Mouse (Mus musculus) C2C12 (cell line): Measurements from ENCODE around the gene Plcxd1. TPM values are rescaled to one million over a fixed set of nuclear protein-coding genes. Genes with fewer than 3 reads are reported as not detected.
"Not testable (repeated sequence)": the region's sequence is repeated elsewhere in the genome, so short reads cannot be mapped to it uniquely, and the experiment has no call there.

Experiments
- H3K27me3 ChIP-seq: one replicate; pipeline ENCODE4 v1.6.1; 2011; ENCODE audit not compliant: control insufficient read depth, insufficient read depth, insufficient read length
- H3K36me3 ChIP-seq: one replicate; pipeline ENCODE4 v1.6.1; 2011; ENCODE audit not compliant: control insufficient read depth, insufficient read depth
- H3K4me3 ChIP-seq: one replicate; pipeline ENCODE4 v1.5.1; 2011; ENCODE audit warnings: mild to moderate bottlenecking, control low read depth; ENCODE audit not compliant: poor library complexity, insufficient read depth, severe bottlenecking
- H3K79me2 ChIP-seq: one replicate; pipeline ENCODE4 v1.6.1; 2011; ENCODE audit not compliant: control insufficient read depth, insufficient read depth
- H3K79me3 ChIP-seq: one replicate; pipeline ENCODE4 v1.6.1; 2011; ENCODE audit warnings: low read depth, control low read depth
- H3ac ChIP-seq: one replicate; pipeline ENCODE3; 2011; ENCODE audit warnings: low read depth; ENCODE audit not compliant: control insufficient read depth, insufficient read length
- CEBPB ChIP-seq: IDR thresholded peaks from one replicate; pipeline ENCODE4 v1.6.1; 2011; ENCODE audit warnings: low read depth, mild to moderate bottlenecking, control low read depth, moderate library complexity
- CTCF ChIP-seq: IDR thresholded peaks from one replicate; pipeline ENCODE4 v1.5.1; 2011; ENCODE audit not compliant: control insufficient read depth, insufficient read depth, insufficient read length
- FOSL1 ChIP-seq: IDR thresholded peaks from one replicate; pipeline ENCODE4 v1.8.0; 2011; ENCODE audit warnings: mild to moderate bottlenecking, low read length; ENCODE audit not compliant: poor library complexity, insufficient read depth, severe bottlenecking
- MAX ChIP-seq: IDR thresholded peaks from one replicate; pipeline ENCODE4 v1.6.1; 2011; ENCODE audit warnings: mild to moderate bottlenecking, control low read depth
- MYOD1 ChIP-seq: IDR thresholded peaks from one replicate; pipeline ENCODE4 v1.6.1; 2011; ENCODE audit warnings: low read depth; ENCODE audit not compliant: control insufficient read depth, insufficient read length
- MYOG ChIP-seq: IDR thresholded peaks from one replicate; pipeline ENCODE4 v1.6.1; 2011; ENCODE audit not compliant: control insufficient read depth, insufficient read length; ENCODE audit errors: extremely low read depth
- USF1 ChIP-seq: IDR thresholded peaks from one replicate; pipeline ENCODE4 v1.6.1; 2011; ENCODE audit warnings: low read depth, mild to moderate bottlenecking, control low read depth, moderate library complexity
- polyA plus RNA-seq: library from polyadenylated mRNA; unstranded; fragments of >200 nt; fragmentation: generic; extraction: Trizol; gene quantifications from one replicate; pipeline ENCODE4 v1.2.1, GENCODE M21; 2012; ENCODE audit warnings: missing spikeins

The Plcxd1 gene
- polyA plus RNA-seq, 1 experiment: 0.78 TPM

GRCm38 (mm10) chr5:110106140-110106871 is 6.5 kb downstream of the Plcxd1 start:
- peak overlapping the region; percentile 76 for H3K4me3 ChIP-seq
- peaks cover 36% of the 10 kb centered on the region for H3K36me3 ChIP-seq
- H3ac ChIP-seq: peak overlapping the region; percentile 61
- peaks cover 32% of the 10 kb centered on the region for H3K79me2 ChIP-seq
- peaks cover 19% of the 10 kb centered on the region for H3K79me3 ChIP-seq
- H3K27me3 ChIP-seq: no peaks in the 10 kb centered on the region
- no peak for TF ChIP-seq USF1
- TF ChIP-seq MYOD1: no peak
- no peak for TF ChIP-seq FOSL1

DNA sequence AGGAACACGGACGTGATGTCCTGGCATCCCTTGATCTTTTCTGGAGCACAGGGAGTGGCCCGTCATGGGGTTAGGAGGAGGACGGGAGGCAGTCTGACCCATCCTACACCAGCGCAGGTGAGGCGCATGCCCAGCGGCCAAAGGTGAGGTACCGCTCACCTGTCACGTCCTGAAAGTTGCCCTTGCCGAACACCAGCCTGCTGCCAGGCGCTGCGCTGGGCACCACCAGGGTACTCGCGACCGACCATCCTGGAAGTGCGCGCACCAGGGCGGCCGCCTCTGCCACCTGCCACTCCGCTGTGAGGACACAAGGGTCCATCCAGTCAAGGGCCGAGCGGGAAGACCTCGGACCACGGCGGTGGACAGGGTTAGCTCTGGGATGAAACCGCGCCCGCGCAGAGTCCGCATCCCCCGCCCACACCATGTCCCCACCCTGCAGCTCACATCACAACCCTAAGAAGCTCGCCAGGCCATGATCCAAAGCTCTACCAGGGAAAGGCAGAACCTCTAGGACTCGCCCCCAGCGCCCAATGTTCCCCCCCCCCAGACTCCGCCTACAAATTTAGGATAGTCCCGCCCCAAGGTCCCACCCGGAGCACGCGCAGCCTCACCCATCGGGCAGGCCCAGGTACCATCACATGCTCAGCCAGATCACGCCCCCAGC is 7.3 kb downstream of the Plcxd1 start:
- no peak for TF ChIP-seq USF1
- no peak for TF ChIP-seq MYOD1
- TF ChIP-seq FOSL1: no peak
- TF ChIP-seq CEBPB: no peak
- TF ChIP-seq CTCF: no peak
- TF ChIP-seq MYOG: no peak
- no peak for TF ChIP-seq MAX
- Histone ChIP-seq H3K27me3 (no peaks in the 10 kb centered on the region), H3K79me2 (peaks cover 32% of the 10 kb centered on the region), H3K4me3 (peak overlapping the region; percentile 76), H3K79me3 (peaks cover 19% of the 10 kb centered on the region), H3K36me3 (peaks cover 36% of the 10 kb centered on the region), H3ac (peak overlapping the region; percentile 61)

- peaks cover 32% of the 10 kb centered on the region for H3K79me2 ChIP-seq
- TF ChIP-seq MYOG (no peak), FOSL1 (no peak), MAX (peak; percentile 39), CTCF (no peak)
- H3K79me3 ChIP-seq: peaks cover 19% of the 10 kb centered on the region
- peaks cover 36% of the 10 kb centered on the region for H3K36me3 ChIP-seq
- peak within 1 kb of the TSS; percentile 76 for H3K4me3 ChIP-seq
- H3ac ChIP-seq: peak within 1 kb of the TSS; percentile 65
- H3K27me3 ChIP-seq: no peaks in the 10 kb centered on the region
Measured at GRCm38 (mm10) chr5:110107581-110108304, 8.0 kb downstream of the Plcxd1 start, which contains the start of gene Gtpbp6. Gtpbp6 (minus strand) TSS chr5:110108197.

- peaks cover 19% of the 10 kb centered on the region for H3K79me3 ChIP-seq
- no peak overlapping the region for H3ac ChIP-seq
- H3K79me2 ChIP-seq: peaks cover 32% of the 10 kb centered on the region
- peaks cover 31% of the 10 kb centered on the region for H3K36me3 ChIP-seq
- no peaks in the 10 kb centered on the region for H3K27me3 ChIP-seq
- TF ChIP-seq FOSL1: no peak
- TF ChIP-seq MYOG: no peak
- TF ChIP-seq CTCF: no peak
- no peak for TF ChIP-seq CEBPB
- no peak for TF ChIP-seq MYOD1
- TF ChIP-seq USF1: no peak
- TF ChIP-seq MAX: no peak
- peak overlapping the region; percentile 76 for H3K4me3 ChIP-seq
Measured at GRCm38 (mm10) chr5:110108305-110108628, 8.5 kb downstream of the Plcxd1 start.

GRCm38 (mm10) chr5:110109991-110110441 is 10.2 kb downstream of the Plcxd1 start, which contains the start of gene Zfp605:
Zfp605 (plus strand) TSS chr5:110110092.
- Histone ChIP-seq H3K79me3 (peaks cover 19% of the 10 kb centered on the region), H3K4me3 (peak within 1 kb of the TSS; percentile 34), H3ac (peak within 1 kb of the TSS; percentile 43), H3K27me3 (no peaks in the 10 kb centered on the region), H3K79me2 (peaks cover 24% of the 10 kb centered on the region), H3K36me3 (peaks cover 16% of the 10 kb centered on the region)
- TF ChIP-seq MYOD1 (peak; percentile 52), FOSL1 (no peak)

DNA sequence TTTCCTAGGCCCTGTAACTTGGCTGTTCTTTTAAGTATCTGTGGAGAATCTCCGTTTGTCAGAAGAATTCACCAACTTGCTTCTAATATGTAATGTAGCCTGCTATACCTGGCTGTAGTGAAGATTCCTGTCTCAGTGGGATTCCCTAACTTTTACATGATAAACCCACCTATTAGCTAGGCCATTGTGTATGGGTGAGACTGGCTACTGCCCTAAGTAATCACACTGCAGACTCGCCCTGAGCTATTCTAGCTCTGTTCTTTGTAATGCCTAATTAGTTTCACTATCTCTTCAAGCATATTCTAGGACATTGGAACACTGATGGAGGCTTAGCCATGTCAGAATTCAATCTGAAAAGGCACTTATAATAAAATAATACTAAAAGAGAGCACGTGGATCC is 22.6 kb downstream of the Plcxd1 start:
- not testable (repeated sequence) for H3K36me3 ChIP-seq, H3K79me2 ChIP-seq, H3K4me3 ChIP-seq, H3K79me3 ChIP-seq, H3ac ChIP-seq, H3K27me3 ChIP-seq
